Mouse (Mus musculus): ENCODE results near the gene Kntc1. TPM values are rescaled to one million over a fixed set of nuclear protein-coding genes. Genes with fewer than 3 reads are reported as not detected.
"Not testable (repeated sequence)": the region's sequence is repeated elsewhere in the genome, so short reads cannot be mapped to it uniquely, and the experiment has no call there.

Gene Kntc1
- 23.6 and 31.0 TPM in 2 replicates for polyA plus RNA-seq (2015; fragmentation: Nextera tagmentation; extraction: Ambion mirVana)

- Histone ChIP-seq H3K4me3 (replicated peaks; ENCODE audit: low read length) (peak within 1 kb of the TSS; percentile 87), H3K27me3 (ENCODE audit: control insufficient read depth, insufficient read depth, low read length) (no peaks in the 10 kb centered on the region), H3K9me3 (replicated peaks; ENCODE audit: control insufficient read depth, low read length) (no peaks in the 10 kb centered on the region), H3K4me1 (ENCODE audit: control insufficient read depth, insufficient read depth, low read length) (peaks cover 21% of the 10 kb centered on the region), H3K9ac (ENCODE audit: low read length) (peak within 1 kb of the TSS; percentile 79), H3K4me2 (ENCODE audit: low read depth, low read length) (peak within 1 kb of the TSS; percentile 78), H3K36me3 (ENCODE audit: control insufficient read depth, insufficient read depth, low read length) (0 out of 2 replicates have a peak, but pooled peaks cover 9% of the 10 kb centered on the region), H3K27ac (ENCODE audit: low read length) (peak within 1 kb of the TSS; percentile 100)
- WGBS: under 1% methylated on average over 63 of the region's 63 CpGs
- peak; percentile 98 for ATAC-seq (ENCODE audit: insufficient read depth, low FRiP score)
Measured at GRCm38 (mm10) chr5:123749065-123750064, at the start of gene Kntc1, which contains the start of gene Rsrc2. Gene Kntc1, plus strand, starts transcription at chr5:123749716. Gene Rsrc2, minus strand, starts transcription at chr5:123749414.

DNA sequence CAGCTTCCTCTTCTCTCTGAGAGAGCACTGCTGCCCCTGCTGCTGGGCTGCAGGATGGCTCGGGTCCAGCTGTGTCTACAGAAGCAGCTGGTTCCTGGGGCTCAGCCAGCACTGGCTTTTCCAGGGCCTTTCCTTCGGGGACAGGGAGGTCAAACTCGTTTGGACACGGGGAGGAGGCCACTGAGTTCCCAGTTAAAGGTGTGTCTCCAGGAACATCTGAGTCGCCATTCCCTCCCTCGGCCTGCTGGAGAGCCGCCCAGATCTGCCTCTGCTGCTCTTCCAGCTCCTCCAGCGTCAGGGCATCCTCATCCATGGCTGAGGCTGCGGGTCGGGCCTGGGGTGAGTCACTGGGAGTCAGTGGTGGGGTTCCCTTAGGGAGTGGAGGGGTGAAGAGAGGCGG, 48.9 kb upstream of the Kntc1 start:
- Histone ChIP-seq H3K27ac (ENCODE audit: low read length) (peak overlapping the region; percentile 39; the same call in 1 of the 2 replicates), H3K27me3 (ENCODE audit: control insufficient read depth, insufficient read depth, low read length) (no peaks in the 10 kb centered on the region), H3K9me3 (replicated peaks; ENCODE audit: control insufficient read depth, low read length) (no peaks in the 10 kb centered on the region), H3K4me3 (replicated peaks; ENCODE audit: low read length) (no peak overlapping the region), H3K36me3 (ENCODE audit: control insufficient read depth, insufficient read depth, low read length) (peaks cover 33% of the 10 kb centered on the region), H3K4me1 (ENCODE audit: control insufficient read depth, insufficient read depth, low read length) (peaks cover 10% of the 10 kb centered on the region), H3K4me2 (ENCODE audit: low read depth, low read length) (no peak overlapping the region), H3K9ac (ENCODE audit: low read length) (no peak overlapping the region)
- no peak for ATAC-seq (ENCODE audit: insufficient read depth, low FRiP score)
- WGBS: 46% methylated on average over 11 of the region's 11 CpGs

- Histone ChIP-seq H3K9me3 (replicated peaks; ENCODE audit: control insufficient read depth, low read length) (no peaks in the 10 kb centered on the region), H3K4me2 (ENCODE audit: low read depth, low read length) (no peak overlapping the region), H3K9ac (ENCODE audit: low read length) (no peak overlapping the region), H3K4me1 (ENCODE audit: control insufficient read depth, insufficient read depth, low read length) (0 out of 2 replicates have a peak, but pooled peaks cover 6% of the 10 kb centered on the region), H3K36me3 (ENCODE audit: control insufficient read depth, insufficient read depth, low read length) (peaks cover 46% of the 10 kb centered on the region), H3K4me3 (replicated peaks; ENCODE audit: low read length) (no peak overlapping the region), H3K27ac (ENCODE audit: low read length) (no peak overlapping the region; the same call in 1 of the 2 replicates), H3K27me3 (ENCODE audit: control insufficient read depth, insufficient read depth, low read length) (no peaks in the 10 kb centered on the region)
- WGBS: 81% methylated on average over 12 of the region's 12 CpGs
- no peak for ATAC-seq (ENCODE audit: insufficient read depth, low FRiP score)
Measured at GRCm38 (mm10) chr5:123708598-123708997, 40.9 kb upstream of the Kntc1 start.

GRCm38 (mm10) chr5:123709571-123709970, 39.9 kb upstream of the Kntc1 start:
- peak; percentile 60 for ATAC-seq (ENCODE audit: insufficient read depth, low FRiP score)
- Histone ChIP-seq H3K4me2 (ENCODE audit: low read depth, low read length) (no peak overlapping the region), H3K27me3 (ENCODE audit: control insufficient read depth, insufficient read depth, low read length) (no peaks in the 10 kb centered on the region), H3K27ac (ENCODE audit: low read length) (no peak overlapping the region), H3K9ac (ENCODE audit: low read length) (no peak overlapping the region), H3K4me3 (replicated peaks; ENCODE audit: low read length) (no peak overlapping the region), H3K9me3 (replicated peaks; ENCODE audit: control insufficient read depth, low read length) (no peaks in the 10 kb centered on the region), H3K4me1 (ENCODE audit: control insufficient read depth, insufficient read depth, low read length) (0 out of 2 replicates have a peak, but pooled peaks cover 6% of the 10 kb centered on the region), H3K36me3 (ENCODE audit: control insufficient read depth, insufficient read depth, low read length) (peaks cover 50% of the 10 kb centered on the region)
- WGBS: 50% methylated on average over 4 of the region's 4 CpGs

DNA sequence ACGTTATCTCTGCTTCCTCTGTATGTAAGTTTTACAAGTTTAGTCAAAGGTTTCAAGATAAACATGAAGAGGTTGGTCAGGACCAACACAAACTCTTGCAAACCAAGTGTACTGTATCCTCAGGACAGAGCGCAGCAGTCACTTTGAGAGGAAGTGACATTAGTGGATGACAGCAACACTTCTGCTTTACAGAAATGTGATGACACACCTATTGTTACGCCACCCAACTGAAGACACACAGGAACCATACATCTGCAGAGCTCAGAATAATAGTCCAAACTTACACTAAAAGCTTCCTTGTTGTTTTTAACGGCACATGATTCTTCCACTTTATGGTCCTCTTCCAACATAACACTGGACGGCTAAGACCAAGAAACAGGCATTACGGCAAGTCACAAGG, 35.7 kb upstream of the Kntc1 start:
- no peak overlapping the region for H3K27ac ChIP-seq (ENCODE audit: low read length)
- ATAC-seq (ENCODE audit: insufficient read depth, low FRiP score): no peak
- H3K9ac ChIP-seq (ENCODE audit: low read length): no peak overlapping the region
- no peaks in the 10 kb centered on the region for H3K27me3 ChIP-seq (ENCODE audit: control insufficient read depth, insufficient read depth, low read length)
- H3K36me3 ChIP-seq (ENCODE audit: control insufficient read depth, insufficient read depth, low read length): peaks cover 38% of the 10 kb centered on the region
- 89% methylated on average over 6 of the region's 6 CpGs for WGBS
- H3K9me3 ChIP-seq (replicated peaks; ENCODE audit: control insufficient read depth, low read length): no peaks in the 10 kb centered on the region
- no peak overlapping the region for H3K4me3 ChIP-seq (replicated peaks; ENCODE audit: low read length)
- peaks cover 13% of the 10 kb centered on the region for H3K4me1 ChIP-seq (ENCODE audit: control insufficient read depth, insufficient read depth, low read length)
- no peak overlapping the region for H3K4me2 ChIP-seq (ENCODE audit: low read depth, low read length)

DNA sequence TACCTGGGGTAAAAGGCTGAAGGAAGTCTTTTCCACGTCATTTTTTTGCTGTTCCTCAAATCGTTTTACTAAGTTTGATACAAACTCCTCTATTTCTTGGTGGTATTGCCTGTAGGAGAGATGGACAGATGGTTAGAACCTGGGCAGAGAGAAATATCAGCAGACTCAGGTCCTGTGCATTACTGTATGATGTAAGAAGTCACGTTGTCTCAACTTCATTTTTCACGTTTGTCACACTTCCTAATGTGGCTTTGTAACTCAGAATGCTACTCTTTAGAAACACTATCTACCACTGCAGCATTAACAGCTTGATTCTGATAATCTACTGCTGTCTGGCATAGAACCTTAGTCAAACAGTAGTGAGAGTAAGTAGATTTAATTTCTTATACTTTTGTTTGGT, 34.9 kb upstream of the Kntc1 start:
- H3K36me3 ChIP-seq (ENCODE audit: control insufficient read depth, insufficient read depth, low read length): peaks cover 38% of the 10 kb centered on the region

DNA sequence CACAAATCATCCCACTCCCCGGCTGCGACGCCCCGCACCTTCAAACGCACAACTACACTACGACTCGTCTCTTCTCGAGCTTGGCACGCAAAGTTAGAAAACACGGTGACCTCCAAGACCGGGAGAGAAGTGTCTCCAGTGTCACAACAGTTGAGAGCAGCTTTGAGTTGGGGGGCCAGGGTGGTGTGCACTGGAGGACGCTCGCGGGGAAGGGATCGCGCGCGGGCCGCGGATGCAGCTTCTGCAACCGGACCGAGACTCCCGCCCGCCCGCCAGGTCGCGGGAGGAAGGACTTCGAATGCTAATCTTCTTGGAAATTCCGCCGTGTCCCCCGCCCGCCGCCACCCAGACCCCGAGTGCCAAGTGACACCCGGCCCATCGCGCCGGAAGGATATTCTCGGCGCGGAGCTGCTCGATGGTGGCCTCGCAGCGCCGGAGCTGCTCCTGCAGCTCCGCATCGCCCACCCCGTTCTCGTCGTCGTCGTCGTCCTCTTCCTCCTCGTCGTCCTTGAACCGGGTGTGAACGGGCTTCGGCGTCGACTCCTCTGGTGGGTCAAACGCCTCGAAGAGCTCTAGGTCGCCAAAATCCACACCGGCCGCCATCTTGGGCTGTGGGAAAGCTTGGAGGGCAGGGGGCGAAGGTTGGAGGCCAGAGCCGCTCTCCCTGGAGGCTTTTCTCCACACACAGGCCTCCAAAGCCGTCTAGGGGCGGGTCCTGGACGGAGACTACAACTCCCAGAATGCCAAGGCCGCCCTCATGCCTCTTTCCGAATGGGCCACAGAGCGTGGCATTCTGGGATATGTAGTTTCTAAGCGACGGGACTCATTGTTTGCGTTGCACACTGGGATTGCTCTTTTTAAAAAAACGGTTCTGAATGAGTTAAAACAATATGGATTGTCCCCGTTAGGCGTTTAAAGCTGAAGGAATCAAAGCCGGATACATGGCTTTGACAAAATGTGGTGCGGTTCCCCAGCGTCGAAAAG, 28.9 kb upstream of the Kntc1 start, which contains the start of gene Zcchc8:
Gene Zcchc8 (minus strand): TSS at position 773 of the 984 bp plus-strand sequence.
- under 1% methylated on average over 83 of the region's 83 CpGs for WGBS
- peak; percentile 100 for ATAC-seq (ENCODE audit: insufficient read depth, low FRiP score)
- no peaks in the 10 kb centered on the region for H3K27me3 ChIP-seq (ENCODE audit: control insufficient read depth, insufficient read depth, low read length)
- no peaks in the 10 kb centered on the region for H3K9me3 ChIP-seq (replicated peaks; ENCODE audit: control insufficient read depth, low read length)
- H3K9ac ChIP-seq (ENCODE audit: low read length): peak within 1 kb of the TSS; percentile 86
- H3K27ac ChIP-seq (ENCODE audit: low read length): peak within 1 kb of the TSS; percentile 80
- H3K4me2 ChIP-seq (ENCODE audit: low read depth, low read length): peak within 1 kb of the TSS; percentile 78
- peaks cover 13% of the 10 kb centered on the region for H3K4me1 ChIP-seq (ENCODE audit: control insufficient read depth, insufficient read depth, low read length)
- H3K4me3 ChIP-seq (replicated peaks; ENCODE audit: low read length): peak within 1 kb of the TSS; percentile 77
- peaks cover 4% of the 10 kb centered on the region; the same call in 1 of the 2 replicates for H3K36me3 ChIP-seq (ENCODE audit: control insufficient read depth, insufficient read depth, low read length)

More for the DNA sequence above, 34.9 kb upstream of the Kntc1 start:
- ATAC-seq (ENCODE audit: insufficient read depth, low FRiP score): no peak
- Histone ChIP-seq H3K27ac (ENCODE audit: low read length) (no peak overlapping the region), H3K27me3 (ENCODE audit: control insufficient read depth, insufficient read depth, low read length) (no peaks in the 10 kb centered on the region), H3K4me3 (replicated peaks; ENCODE audit: low read length) (no peak overlapping the region), H3K4me1 (ENCODE audit: control insufficient read depth, insufficient read depth, low read length) (peaks cover 15% of the 10 kb centered on the region), H3K9me3 (replicated peaks; ENCODE audit: control insufficient read depth, low read length) (no peaks in the 10 kb centered on the region), H3K9ac (ENCODE audit: low read length) (no peak overlapping the region), H3K4me2 (ENCODE audit: low read depth, low read length) (no peak overlapping the region)
- whole genome bisulfite sequencing: 77% methylated on average over 4 of the region's 4 CpGs

DNA sequence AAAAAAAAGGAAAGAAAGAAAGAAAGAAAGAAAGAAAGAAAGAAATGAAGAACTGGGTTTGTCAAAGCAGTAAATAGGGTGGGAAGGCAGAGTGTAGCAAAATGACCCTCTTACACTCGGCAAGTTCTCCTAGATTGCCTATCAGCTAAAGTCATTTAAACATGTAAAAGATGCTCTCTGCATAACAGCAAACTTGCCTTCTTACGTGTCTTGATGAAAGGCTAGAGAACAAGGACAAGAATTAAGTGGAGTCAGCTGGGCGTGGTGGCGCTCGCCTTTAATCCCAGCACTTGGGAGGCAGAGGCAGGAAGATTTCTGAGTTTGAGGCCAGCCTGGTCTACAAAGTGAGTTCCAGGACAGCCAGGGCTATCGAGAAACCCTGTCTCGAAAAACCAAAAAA, 25.7 kb upstream of the Kntc1 start:
- not testable (repeated sequence) for H3K27ac ChIP-seq (ENCODE audit: low read length); H3K27me3 ChIP-seq (ENCODE audit: control insufficient read depth, insufficient read depth, low read length); H3K4me1 ChIP-seq (ENCODE audit: control insufficient read depth, insufficient read depth, low read length); H3K36me3 ChIP-seq (ENCODE audit: control insufficient read depth, insufficient read depth, low read length); ATAC-seq (ENCODE audit: insufficient read depth, low FRiP score); H3K4me2 ChIP-seq (ENCODE audit: low read depth, low read length); H3K9me3 ChIP-seq (replicated peaks; ENCODE audit: control insufficient read depth, low read length); H3K9ac ChIP-seq (ENCODE audit: low read length); H3K4me3 ChIP-seq (replicated peaks; ENCODE audit: low read length)
- 85% methylated on average over 7 of the region's 7 CpGs for WGBS
